Mouse (Mus musculus): ENCODE data around the gene Adipor2.

Gene Adipor2

DNA sequence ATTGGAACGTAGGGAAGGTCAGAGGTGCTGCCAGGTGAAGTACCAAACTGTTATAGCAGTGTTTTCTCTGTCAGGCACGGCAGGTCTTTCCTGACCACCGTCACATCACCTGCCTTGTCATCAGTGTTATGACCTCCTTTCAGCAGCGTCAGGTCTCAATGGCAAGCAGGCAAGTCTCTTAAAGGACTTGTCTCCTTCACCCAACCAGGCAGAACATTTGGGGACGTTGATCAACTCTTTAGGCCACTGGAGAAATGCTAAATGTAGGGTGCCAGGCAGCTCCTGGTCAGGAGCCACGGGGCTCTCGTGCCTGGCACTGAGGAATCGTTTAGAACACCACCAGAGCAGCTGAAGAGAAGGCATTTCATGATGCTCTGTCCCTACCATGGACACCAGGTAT lies 65.8 kb downstream of the Adipor2 start:
- no peak for DNase-seq (ENCODE audit: low read depth in 2 of 2, low spot score in 2 of 2)

DNA sequence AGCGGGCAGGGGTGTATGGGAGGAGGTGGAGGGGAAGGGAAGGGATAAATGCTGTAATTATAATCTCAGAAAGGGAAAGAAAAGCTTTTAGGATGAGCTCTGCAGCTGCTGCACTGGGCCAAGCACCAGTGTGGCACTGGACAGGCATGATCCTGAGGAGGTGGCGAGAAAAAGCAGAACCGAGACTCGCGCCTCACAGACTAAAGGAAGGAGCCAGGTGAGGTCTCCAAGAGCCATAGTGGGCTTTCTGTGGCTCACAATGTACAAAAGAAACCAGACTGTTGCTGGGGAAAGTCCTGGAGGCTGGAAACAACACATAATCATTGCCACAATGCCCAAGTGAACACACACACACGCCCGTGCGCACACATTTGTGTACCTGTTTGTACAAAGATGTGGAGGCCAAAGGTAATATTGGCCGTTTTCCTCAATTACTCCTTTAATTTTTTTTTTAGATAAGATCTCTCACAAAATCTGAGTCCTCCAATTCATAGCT lies 66.8 kb downstream of the Adipor2 start:
- DNase-seq (ENCODE audit: low read depth in 2 of 2, low spot score in 2 of 2) = no peak

DNA sequence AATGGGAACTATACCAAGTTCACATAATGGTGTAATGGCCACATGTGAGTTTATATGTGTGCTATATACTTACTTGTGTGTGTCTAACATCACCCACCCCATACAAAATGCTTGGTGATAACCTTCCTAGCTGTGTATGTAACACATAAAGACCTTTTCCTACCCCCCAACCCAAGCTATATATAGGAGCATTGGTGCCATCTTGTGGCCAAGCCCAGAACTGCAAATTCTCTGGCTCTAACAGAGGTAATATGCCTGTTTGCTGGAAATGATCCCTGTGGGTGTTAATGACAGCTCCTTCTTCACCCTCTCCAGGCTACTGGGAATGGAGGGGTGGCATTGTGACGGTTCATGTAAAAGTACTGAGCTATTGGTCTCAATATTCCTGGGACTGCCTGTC lies 69.3 kb downstream of the Adipor2 start:
- DNase-seq (ENCODE audit: low read depth in 2 of 2, low spot score in 2 of 2) = peak; percentile 61 to 76

DNA sequence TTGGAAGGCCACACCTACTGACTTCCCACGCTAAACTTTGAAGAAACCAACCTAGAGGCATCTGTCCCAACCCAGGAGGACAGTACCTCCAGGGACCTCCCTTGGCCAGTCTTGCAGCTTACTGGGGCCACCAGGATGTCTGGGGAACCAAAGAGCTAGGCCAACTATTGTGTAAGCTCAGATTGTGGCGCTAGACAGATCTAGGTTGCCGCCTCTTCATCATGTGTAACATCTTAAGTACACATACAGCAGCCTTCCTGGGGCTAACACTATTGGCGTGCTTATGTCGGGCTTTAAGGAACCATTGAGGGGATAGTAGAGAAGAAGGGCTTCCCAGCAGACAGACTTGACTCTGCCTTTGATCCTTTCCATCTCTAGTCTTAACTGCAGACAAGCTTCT lies 69.7 kb downstream of the Adipor2 start:
- no peak for DNase-seq (ENCODE audit: low read depth in 2 of 2, low spot score in 2 of 2)

DNA sequence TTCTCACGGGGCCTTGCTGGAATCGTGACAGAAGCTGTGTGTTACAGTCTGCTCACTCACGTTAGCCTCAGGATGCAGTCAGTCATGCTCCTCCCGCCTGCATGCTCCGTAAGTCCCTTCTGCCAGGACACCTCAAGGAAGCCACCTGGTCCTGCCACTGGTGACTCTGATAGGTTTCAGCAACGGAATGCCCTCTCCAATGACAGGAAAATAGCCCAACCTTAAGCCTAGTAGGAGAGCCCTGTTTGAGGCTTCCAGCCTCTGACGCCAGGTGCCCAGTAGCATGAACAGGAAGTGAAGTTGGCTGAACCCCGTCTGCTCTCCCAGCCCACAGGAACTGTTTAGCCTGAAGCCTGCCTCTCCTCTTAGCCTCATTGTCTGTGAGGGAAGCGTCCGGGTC lies 71.2 kb downstream of the Adipor2 start:
- no peak for DNase-seq (ENCODE audit: low read depth in 2 of 2, low spot score in 2 of 2)

DNA sequence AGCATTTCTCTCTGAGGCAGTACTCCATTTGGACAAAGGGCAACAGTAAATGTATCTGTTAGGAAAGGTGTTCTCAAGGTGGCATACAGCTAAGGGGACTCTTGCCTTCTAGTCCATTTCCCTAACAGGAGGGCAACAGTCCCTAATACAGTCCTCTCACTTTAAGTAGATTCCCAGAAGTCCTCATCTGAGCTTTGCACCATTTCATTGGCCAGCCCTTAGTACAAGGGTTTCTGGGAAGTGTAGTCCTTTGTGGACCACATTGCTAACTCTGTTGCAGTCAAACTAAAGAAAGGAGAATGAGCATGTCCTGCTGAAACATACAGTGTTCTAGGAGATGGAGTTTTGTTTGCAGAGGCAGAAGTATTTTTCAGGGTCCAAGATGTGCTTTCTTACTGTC lies 76.1 kb downstream of the Adipor2 start:
- DNase-seq (ENCODE audit: low read depth in 2 of 2, low spot score in 2 of 2) = no peak

DNA sequence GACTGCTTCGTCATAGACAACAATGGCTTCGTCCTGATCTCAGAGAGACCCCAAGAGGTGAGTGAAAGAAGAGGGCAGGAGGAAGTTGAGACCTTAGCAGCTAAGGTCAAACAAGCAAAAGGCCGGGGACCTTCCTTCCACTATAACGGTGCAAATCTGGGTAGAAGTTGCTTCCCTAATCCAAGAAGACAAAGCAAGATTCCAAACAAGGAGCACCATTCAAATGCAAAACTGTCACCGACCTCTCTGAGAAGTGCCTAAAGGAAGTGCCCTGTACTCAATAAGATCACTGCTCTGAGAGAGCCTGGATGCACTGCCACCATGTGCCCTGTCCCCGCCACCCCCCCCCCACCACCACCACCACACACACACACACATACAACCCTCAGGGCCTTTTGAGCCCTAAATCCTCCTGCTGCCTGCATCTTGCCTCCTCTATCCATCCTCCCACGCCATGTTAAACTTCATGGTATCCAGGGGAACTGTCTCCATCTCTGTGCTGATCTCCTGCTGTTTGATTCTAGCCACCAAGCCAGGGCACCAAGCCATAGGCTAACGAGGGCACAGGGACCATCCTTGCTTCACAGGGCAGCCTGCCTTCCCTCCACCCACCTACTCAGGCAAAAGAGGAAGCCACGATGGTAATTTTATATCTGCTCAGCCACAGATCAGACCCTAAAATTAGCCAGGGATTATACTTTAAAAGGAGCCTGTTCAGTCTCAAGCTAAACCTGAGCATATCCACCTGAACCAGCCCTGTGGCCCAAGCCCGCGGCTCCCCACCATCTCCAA lies 79.2 kb downstream of the Adipor2 start:
- DNase-seq (ENCODE audit: low read depth in 2 of 2, low spot score in 2 of 2) = no peak

DNA sequence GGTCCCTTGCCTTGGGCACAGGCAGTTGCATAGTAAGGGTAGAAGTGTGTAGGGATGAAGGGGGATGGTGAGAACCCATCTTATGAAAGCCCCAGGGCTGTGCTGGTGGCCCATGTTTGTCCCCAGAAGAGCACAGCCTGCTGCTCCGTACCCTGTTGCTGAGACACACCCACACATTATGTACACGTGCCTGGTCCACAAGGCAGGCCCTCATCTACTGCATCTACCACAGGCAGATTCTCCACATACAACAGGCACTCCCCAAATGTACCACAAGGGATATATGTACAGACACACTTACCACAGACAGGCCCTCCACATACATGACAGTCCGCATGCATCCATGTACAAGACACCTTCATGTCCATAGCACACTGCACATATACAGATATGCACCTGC lies 80.2 kb downstream of the Adipor2 start:
- no peak for DNase-seq (ENCODE audit: low read depth in 2 of 2, low spot score in 2 of 2)

DNA sequence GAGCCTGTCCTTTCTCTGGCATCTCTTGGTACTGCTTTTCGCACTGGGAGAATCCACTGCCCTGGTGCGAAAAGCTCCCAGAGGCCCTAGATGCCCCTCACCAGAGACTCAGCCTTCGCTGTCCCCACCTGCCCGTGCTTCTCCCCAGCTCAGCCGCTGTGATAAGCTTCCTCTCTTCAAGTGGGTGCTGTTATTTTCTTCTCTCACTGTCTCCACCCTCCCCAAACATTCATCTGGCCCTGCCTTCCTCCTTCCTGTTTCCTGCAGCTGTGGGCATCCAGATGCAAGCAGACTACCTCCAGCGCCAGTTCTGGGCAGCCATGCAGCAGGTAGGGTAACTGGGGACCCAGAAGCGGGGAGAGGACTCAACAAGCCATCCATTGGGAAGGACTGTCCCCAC lies 81.4 kb downstream of the Adipor2 start:
- peak; percentile 40 to 52 for DNase-seq (ENCODE audit: low read depth in 2 of 2, low spot score in 2 of 2)

DNA sequence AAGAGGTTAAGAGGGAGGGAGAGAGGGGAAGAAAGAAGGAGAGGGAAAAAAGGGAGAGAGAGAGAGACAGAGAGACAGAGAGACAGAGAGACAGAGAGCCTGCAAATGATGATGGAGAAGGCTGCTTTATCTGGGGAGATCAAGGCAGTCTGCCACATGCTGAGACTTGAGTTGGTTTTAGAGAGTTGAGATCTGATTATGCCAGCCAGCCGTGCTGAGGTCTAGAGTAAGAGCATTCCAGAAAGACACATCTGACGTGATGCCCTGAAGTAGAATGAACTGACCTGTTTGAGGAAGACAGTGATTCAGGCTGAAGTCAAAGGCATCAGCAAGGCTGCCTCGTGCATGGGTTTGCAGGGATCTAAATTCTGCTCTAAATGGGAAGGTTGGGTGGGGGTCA lies 83.7 kb downstream of the Adipor2 start:
- DNase-seq (ENCODE audit: low read depth in 2 of 2, low spot score in 2 of 2) = no peak

DNA sequence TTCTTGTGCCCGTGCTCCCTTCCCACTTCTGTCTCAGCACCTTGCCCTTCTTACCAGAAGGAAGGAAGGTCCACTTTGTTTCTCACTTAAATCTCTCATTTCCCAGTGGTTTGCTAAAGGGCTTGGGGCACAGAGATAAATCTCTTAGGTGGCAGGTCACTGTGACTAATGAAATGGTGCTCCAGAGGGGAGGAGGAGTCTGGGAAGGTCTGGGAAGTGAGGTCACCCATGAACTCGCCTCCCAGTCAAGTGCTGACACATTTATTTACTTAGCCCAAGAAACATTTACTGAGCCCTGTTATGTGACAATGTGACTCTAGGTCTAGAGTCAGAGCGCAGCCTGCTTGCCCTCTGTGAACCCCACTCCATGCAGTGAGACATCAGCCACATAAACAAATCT lies 84.3 kb downstream of the Adipor2 start:
- DNase-seq (ENCODE audit: low read depth in 2 of 2, low spot score in 2 of 2) = no peak

DNA sequence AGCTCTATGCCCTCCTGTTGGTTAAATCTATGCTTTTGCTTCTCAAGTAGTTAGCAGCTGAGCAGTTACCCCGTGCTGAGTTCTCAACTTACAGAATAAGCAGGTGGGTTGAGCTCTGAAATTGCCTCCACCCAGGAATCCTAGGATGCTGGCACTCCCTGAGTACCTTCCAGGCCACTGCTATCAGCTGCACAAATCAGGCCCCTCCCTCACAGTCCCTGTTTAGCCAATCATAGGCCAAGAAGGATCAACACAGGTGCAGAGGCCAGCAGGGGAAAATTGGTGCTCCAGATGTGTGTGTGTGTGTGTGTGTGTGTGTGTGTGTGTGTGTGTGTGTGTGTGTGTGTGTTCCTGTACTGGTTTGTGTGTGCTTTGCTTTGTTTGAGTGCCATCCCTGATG lies 85.4 kb downstream of the Adipor2 start:
- no peak for DNase-seq (ENCODE audit: low read depth in 2 of 2, low spot score in 2 of 2)

DNA sequence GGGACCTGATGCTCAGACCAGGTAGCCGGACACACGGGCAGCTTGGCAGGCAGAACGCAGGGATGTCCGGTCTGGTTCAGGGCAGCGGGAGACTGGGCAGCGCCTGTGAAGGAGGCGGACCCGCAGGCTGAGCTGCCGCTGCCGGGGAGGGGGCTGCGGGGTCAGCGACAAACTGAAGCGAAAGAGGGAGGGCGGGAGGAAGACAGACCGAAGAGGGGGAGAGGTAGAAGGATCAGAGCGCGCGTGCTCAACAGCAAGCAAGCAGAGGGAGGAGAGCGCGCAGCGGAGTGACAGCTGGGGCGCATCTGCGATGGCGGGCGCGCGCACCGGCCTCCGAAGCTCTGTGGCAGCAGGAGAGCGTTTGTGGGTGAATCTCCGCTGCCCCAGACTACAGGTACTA lies 87.0 kb downstream of the Adipor2 start, which contains the start of gene Lrtm2:
Gene Lrtm2, minus strand, starts transcription at position 261 of the 400 bp plus-strand sequence.
- DNase-seq (ENCODE audit: low read depth in 2 of 2, low spot score in 2 of 2) = no peak

DNA sequence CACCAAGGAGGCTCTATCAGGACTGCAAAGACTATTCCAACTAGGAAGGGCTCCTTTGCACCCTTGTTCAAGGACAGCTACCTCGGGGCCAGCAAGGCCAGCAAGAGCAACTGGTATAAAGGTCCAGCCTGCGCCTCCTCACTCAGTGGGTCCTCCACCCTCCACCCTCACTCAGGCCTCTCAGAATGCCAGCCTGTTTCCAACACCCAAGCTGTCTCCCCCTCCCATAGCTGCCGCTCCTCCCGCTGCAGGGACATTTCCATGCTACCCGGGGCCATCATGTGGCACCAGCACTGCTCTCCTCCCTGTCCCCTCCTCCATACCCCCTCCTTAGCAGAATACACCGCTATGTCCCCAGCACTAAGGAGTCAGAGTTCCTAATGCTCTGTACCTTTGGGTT lies 87.6 kb downstream of the Adipor2 start:
- DNase-seq (ENCODE audit: low read depth in 2 of 2, low spot score in 2 of 2) = no peak

DNA sequence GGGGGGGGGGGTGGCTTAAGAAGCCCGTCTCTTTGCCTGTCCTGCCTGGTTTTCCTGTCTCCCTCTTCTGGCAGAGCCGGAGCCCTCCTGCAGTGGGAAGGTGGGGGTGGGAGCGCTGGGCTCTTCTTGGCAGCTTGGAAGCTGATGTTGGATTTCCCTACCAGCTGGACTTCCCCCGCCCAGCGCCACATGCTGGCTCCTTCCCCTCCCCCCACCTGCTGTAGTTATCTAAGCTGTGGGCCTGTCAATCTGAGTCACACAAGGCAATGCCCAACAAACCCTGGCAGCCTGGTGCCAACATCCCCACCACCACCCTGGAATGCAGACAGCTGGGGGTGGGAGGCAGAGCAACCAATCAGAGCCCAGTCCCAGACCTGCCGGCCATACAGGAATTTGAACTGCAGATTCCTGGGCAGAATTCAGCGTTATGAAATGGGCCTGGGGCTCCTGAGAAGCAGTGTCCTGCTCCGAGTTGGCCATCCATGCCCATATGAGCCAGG lies 88.2 kb downstream of the Adipor2 start:
- DNase-seq (ENCODE audit: low read depth in 2 of 2, low spot score in 2 of 2) = no peak

DNA sequence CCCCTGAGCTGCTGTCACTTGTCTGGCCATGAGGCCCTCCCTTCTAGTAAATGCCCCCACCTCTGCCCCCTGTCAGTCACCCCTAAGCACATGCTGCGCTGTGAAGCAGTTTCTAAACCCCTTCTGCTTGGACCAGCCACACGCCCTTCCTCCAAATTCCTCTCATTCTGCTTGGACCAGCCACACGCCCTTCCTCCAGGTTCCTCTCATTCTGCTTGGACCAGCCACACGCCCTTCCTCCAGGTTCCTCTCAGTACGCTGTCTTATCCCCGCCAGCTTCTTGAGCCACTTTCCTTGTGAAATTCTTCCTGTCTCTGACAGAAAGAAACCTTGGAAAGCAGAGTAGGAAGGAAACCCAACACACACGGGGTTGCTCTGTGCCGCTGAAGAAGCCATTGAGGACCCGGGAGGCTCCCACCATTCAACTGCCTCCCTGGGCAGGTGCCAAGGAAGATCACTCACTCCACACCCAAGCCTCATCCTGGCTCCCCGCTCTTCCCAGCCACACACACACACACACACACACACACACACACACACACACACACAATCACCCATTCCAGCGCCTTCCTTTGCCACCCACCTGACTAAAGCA lies 88.9 kb downstream of the Adipor2 start:
- DNase-seq (ENCODE audit: low read depth in 2 of 2, low spot score in 2 of 2) = no peak

DNA sequence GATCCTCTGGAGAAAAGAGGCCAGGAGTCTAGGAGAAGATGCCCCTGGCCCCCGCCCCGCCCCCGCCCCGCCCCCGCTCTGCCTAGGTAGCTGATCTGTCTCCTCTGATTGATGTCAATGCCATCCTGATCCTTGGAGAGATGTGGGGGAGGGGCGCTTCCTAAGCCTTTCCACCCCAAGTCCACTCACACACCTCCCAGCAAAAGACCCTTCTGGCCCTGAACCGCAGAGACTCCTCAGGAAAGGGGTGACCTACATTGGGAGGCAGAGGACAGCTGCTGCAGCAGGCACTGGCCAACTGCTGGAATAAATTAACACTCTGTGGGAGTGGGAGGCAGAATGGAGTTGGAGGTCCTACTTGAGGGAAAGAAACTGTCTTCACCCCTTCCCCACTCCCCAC lies 91.0 kb downstream of the Adipor2 start:
- no peak for DNase-seq (ENCODE audit: low read depth in 2 of 2, low spot score in 2 of 2)

DNA sequence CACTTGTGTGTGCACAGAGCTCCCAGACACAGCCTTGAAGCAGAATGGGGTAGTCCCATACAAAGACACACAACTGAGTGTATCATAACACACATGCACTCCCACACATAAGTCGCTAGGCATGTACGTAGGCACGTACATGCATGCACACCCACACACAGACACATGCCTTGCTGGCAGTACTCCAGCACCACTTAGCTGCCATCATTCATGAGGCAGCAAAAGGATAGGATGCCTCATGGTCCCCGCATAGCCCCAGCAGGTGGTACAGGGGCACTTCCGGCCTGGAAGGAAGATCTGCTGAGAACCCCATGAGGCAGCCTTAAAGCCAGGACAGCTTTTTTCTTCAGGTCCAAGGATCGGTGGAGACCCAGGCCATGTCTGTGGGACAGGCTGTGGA lies 91.5 kb downstream of the Adipor2 start:
- DNase-seq (ENCODE audit: low read depth in 2 of 2, low spot score in 2 of 2) = no peak

DNA sequence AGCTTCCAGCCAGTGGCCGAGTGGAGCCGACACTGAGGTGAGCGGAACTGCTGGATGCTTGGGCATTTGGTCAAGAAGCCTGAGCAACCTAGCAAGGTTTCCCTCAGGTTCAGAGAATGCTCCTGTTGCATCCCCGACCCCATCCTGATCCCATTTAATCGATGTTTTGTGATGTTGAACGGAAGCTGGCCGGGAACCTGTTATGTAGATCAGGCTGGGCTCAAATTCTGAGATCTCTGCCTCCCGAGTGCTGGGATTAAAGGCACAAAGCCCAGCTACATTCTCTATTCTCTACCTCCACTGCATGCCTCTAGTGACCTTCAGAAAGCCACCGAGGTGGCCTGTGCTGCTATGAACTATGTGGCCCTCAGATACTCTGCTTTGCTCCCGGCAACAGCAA lies 92.7 kb downstream of the Adipor2 start:
- no peak for DNase-seq (ENCODE audit: low read depth in 2 of 2, low spot score in 2 of 2)

DNA sequence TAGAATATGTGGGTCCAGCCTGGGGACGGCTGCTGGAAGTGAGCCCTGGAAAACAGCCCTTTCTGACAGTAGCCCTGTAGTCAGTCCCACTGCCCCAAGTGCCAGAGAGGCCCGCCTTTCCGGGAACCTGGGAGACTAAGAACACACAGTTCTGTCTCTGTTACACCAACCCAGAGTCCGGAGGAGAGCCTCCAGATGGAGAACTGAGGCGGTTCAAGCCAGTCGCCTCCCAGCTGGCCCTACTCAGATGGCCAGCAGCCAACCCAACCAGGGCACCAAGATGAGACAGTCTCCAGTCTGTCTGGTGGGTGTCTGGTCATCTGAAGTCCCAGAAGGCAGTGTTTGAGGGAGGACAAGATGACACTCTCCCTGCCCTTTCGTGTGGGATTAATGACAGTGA lies 95.8 kb downstream of the Adipor2 start:
- no peak for DNase-seq (ENCODE audit: low read depth in 2 of 2, low spot score in 2 of 2)

DNA sequence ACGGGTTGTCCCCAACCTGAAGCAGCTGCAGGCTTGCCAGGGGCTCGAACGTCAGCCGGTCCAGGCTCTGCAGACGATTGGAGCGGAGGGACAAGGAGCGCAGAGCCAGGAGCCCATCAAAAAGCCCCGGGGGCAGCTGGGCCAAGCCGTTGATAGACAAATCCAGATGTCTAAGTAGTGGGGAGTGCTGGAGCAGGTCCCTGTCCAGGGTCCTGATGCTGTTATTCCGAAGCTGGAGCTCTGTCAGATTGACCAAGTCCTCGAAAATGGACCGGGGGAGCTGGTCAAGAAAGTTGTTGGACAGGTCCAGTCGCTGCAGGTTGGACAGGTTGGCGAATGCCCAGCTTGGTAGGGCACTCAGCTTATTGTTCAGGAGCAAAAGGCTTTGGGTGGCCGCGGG lies 97.0 kb downstream of the Adipor2 start:
- DNase-seq (ENCODE audit: low read depth in 2 of 2, low spot score in 2 of 2) = no peak

DNA sequence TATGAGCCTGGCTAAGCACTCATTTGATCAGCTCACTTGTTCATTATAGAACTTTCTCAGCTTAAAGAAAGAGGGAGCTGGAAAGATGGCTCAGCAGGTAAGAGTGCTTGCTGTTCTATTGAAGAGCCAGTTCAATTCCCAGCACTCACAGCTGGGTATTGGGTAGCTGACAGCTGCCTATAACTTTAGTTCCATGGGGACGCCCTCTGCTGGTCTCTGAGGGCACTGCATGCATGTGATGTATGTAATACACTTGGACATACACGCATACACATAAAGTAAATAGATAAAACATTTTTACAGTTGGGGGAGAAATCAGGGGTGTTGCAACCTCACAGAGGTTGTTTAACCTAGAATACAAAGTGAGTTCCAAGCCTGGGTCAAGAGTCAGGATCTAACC lies 98.1 kb downstream of the Adipor2 start:
- DNase-seq (ENCODE audit: low read depth in 2 of 2, low spot score in 2 of 2) = no peak

DNA sequence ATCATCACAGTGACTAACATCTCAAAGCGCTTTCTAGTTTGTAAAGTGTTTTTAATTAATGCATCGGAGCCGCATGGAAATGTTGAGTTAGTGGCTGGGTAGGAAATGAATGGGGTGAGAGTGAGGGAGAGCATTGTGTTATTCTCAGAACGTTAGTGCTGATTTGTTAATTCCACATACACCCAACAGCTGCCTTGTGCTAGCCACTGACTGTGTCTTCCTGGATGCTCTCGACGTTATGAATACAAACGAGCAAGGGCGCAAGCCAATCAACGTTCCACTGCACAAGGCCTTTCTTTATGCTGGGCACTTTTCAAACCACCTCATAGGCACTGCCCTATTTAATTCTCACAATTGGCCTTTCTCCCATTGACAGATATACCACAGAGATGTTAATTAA lies 98.8 kb downstream of the Adipor2 start:
- no peak for DNase-seq (ENCODE audit: low read depth in 2 of 2, low spot score in 2 of 2)

Measured in CD8-positive naive resting alpha-beta T cell, adult 2 months (primary cell).